Mouse (Mus musculus) spleen, adult 12 weeks (tissue): ENCODE data around the gene Cars2.
A peak's percentile ranks its signal among the peaks of the same experiment; 100 is the strongest.
"Not testable (repeated sequence)": the region's sequence is repeated elsewhere in the genome, so short reads cannot be mapped to it uniquely, and the experiment has no call there.

Source experiments
- DNase-seq: peaks from one replicate; pipeline ENCODE4 v3.0.0; 2022; ENCODE audit warnings: low spot score

Cars2 gene

GRCm38 (mm10) chr8:11512711-11513110 is 37.9 kb downstream of the Cars2 start:
- DNase-seq, result no peak

- no peak for DNase-seq
These were observed 39.6 kb downstream of the Cars2 start for GRCm38 (mm10) chr8:11510971-11511370.

GRCm38 (mm10) chr8:11508880-11509279 is 41.7 kb downstream of the Cars2 start:
- no peak for DNase-seq

- DNase-seq, result peak; percentile 38
These were observed 43.8 kb downstream of the Cars2 start for GRCm38 (mm10) chr8:11506802-11507201.

GRCm38 (mm10) chr8:11506074-11506473 is 44.5 kb downstream of the Cars2 start:
- DNase-seq, result no peak

GRCm38 (mm10) chr8:11503476-11504232 is 46.9 kb downstream of the Cars2 start:
- no peak for DNase-seq

- no peak for DNase-seq
These were observed 51.6 kb downstream of the Cars2 start for GRCm38 (mm10) chr8:11498786-11499485.

- no peak for DNase-seq
These were observed 52.3 kb downstream of the Cars2 start for GRCm38 (mm10) chr8:11498281-11498680.

GRCm38 (mm10) chr8:11497017-11497990 is 53.3 kb downstream of the Cars2 start, which contains the start of gene Naxd:
Gene Naxd, plus strand, starts transcription at chr8:11497506.
- peak; percentile 82 for DNase-seq

GRCm38 (mm10) chr8:11492340-11492739 is 58.2 kb downstream of the Cars2 start:
- DNase-seq, result not testable (repeated sequence)

- no peak for DNase-seq
These were observed 63.4 kb downstream of the Cars2 start for GRCm38 (mm10) chr8:11487229-11487628.

GRCm38 (mm10) chr8:11486142-11486541 is 64.4 kb downstream of the Cars2 start:
- DNase-seq, result peak; percentile 55

- DNase-seq, result no peak
These were observed 68.0 kb downstream of the Cars2 start for GRCm38 (mm10) chr8:11482537-11482936.

- DNase-seq, result no peak
These were observed 68.7 kb downstream of the Cars2 start for GRCm38 (mm10) chr8:11481876-11482275.

GRCm38 (mm10) chr8:11479591-11479990 is 71.0 kb downstream of the Cars2 start:
- DNase-seq, result no peak

- no peak for DNase-seq
These were observed 71.6 kb downstream of the Cars2 start for GRCm38 (mm10) chr8:11478807-11479527.

- no peak for DNase-seq
These were observed 72.5 kb downstream of the Cars2 start, which contains the start of gene Rab20 for GRCm38 (mm10) chr8:11477811-11478761. Gene Rab20, minus strand, starts transcription at chr8:11478710.

GRCm38 (mm10) chr8:11477178-11477553 is 73.4 kb downstream of the Cars2 start:
- no peak for DNase-seq

- no peak for DNase-seq
These were observed 74.0 kb downstream of the Cars2 start for GRCm38 (mm10) chr8:11476338-11477177.
